Mouse (Mus musculus) E14TG2a.4 (cell line): ENCODE measurements at regions not wholly inside any gene's neighbourhood (a gene's known extent, or its start where the extent isn't known, plus 50 kb on each side); places are given as distances from the start of the nearest gene placed in this dataset.

Experiments used
- H3K27me3 ChIP-seq: 2 replicates; pipeline ENCODE4 v1.6.1; 2014; ENCODE audit warnings: low read length, control low read depth; ENCODE audit not compliant: insufficient read depth
- H3K36me3 ChIP-seq: 2 replicates; pipeline ENCODE4 v1.6.1; 2014; ENCODE audit warnings: low read length, control low read depth; ENCODE audit not compliant: insufficient read depth
- H3K4me1 ChIP-seq: replicated peaks from 2 replicates; pipeline ENCODE4 v1.6.1; 2014; ENCODE audit warnings: low read depth, low read length, control low read depth
- H3K4me3 ChIP-seq: replicated peaks from 2 replicates; pipeline ENCODE4 v1.5.1; 2014; ENCODE audit warnings: mild to moderate bottlenecking, low read length
- H3K9me3 ChIP-seq: 2 replicates; pipeline ENCODE4 v1.6.1; 2014; ENCODE audit warnings: low read length, control low read depth
- CTCF ChIP-seq: conservative IDR thresholded peaks from 2 replicates; pipeline ENCODE4 v1.5.1; 2014; ENCODE audit warnings: low read length
- NANOG ChIP-seq: IDR thresholded peaks from 2 replicates; pipeline ENCODE4 v1.6.1; 2014; ENCODE audit warnings: borderline replicate concordance, low read length, mixed read lengths
- POU5F1 ChIP-seq: IDR thresholded peaks from 2 replicates; pipeline ENCODE4 v1.6.1; 2014; ENCODE audit warnings: low read length, borderline replicate concordance

GRCm38 (mm10) chr6:101048431-101048830 lies 215.0 kb downstream of the Ppp4r2 start:
- peaks cover 5% of the 10 kb centered on the region; the same call in 1 of the 2 replicates for H3K9me3 ChIP-seq
- TF ChIP-seq CTCF (no peak), POU5F1 (no peak), NANOG (no peak)
- no peak overlapping the region for H3K4me3 ChIP-seq

GRCm38 (mm10) chr6:101048836-101049361 lies 215.5 kb downstream of the Ppp4r2 start:
- Histone ChIP-seq H3K36me3 (no peaks in the 10 kb centered on the region), H3K9me3 (peaks cover 5% of the 10 kb centered on the region; the same call in 1 of the 2 replicates), H3K27me3 (no peaks in the 10 kb centered on the region), H3K4me3 (no peak overlapping the region), H3K4me1 (no peaks in the 10 kb centered on the region)
- TF ChIP-seq POU5F1 = no peak
- no peak for TF ChIP-seq NANOG
- no peak for TF ChIP-seq CTCF

More at GRCm38 (mm10) chr6:101048431-101048830, 215.0 kb downstream of the Ppp4r2 start:
- H3K27me3 ChIP-seq = no peaks in the 10 kb centered on the region
- no peaks in the 10 kb centered on the region for H3K4me1 ChIP-seq
- H3K36me3 ChIP-seq = no peaks in the 10 kb centered on the region

- H3K27me3 ChIP-seq = 0 out of 2 replicates have a peak, but pooled peaks cover 2% of the 10 kb centered on the region
- H3K4me3 ChIP-seq = no peak overlapping the region
- H3K4me1 ChIP-seq = no peaks in the 10 kb centered on the region
- H3K36me3 ChIP-seq = no peaks in the 10 kb centered on the region
- no peaks in the 10 kb centered on the region for H3K9me3 ChIP-seq
- TF ChIP-seq NANOG (no peak), CTCF (no peak), POU5F1 (no peak)
Measured at GRCm38 (mm10) chr6:101054880-101055279, 221.5 kb downstream of the Ppp4r2 start.

GRCm38 (mm10) chr6:101056318-101056717 lies 222.9 kb downstream of the Ppp4r2 start:
- no peak for TF ChIP-seq NANOG
- no peak for TF ChIP-seq POU5F1
- TF ChIP-seq CTCF = no peak
- no peaks in the 10 kb centered on the region for H3K4me1 ChIP-seq
- no peak overlapping the region for H3K4me3 ChIP-seq
- 0 out of 2 replicates have a peak, but pooled peaks cover 2% of the 10 kb centered on the region for H3K27me3 ChIP-seq
- H3K36me3 ChIP-seq = no peaks in the 10 kb centered on the region
- no peaks in the 10 kb centered on the region for H3K9me3 ChIP-seq

- Histone ChIP-seq H3K4me1 (no peaks in the 10 kb centered on the region), H3K9me3 (no peaks in the 10 kb centered on the region), H3K4me3 (no peak overlapping the region), H3K36me3 (no peaks in the 10 kb centered on the region), H3K27me3 (0 out of 2 replicates have a peak, but pooled peaks cover 2% of the 10 kb centered on the region)
- TF ChIP-seq NANOG (no peak), CTCF (no peak), POU5F1 (no peak)
Measured at GRCm38 (mm10) chr6:101059058-101059457, 225.6 kb downstream of the Ppp4r2 start.

- Histone ChIP-seq H3K36me3 (no peaks in the 10 kb centered on the region), H3K4me1 (no peaks in the 10 kb centered on the region), H3K27me3 (0 out of 2 replicates have a peak, but pooled peaks cover 2% of the 10 kb centered on the region), H3K4me3 (no peak overlapping the region), H3K9me3 (no peaks in the 10 kb centered on the region)
- TF ChIP-seq NANOG = no peak
- no peak for TF ChIP-seq POU5F1
- TF ChIP-seq CTCF = no peak
Measured at GRCm38 (mm10) chr6:101062186-101062585, 228.8 kb downstream of the Ppp4r2 start.

- H3K36me3 ChIP-seq = no peaks in the 10 kb centered on the region
- no peaks in the 10 kb centered on the region for H3K4me1 ChIP-seq
- TF ChIP-seq CTCF (no peak), POU5F1 (no peak), NANOG (no peak)
Measured at GRCm38 (mm10) chr6:101075753-101076516, 242.5 kb downstream of the Ppp4r2 start.

GRCm38 (mm10) chr6:101078294-101078693 lies 244.9 kb downstream of the Ppp4r2 start:
- H3K36me3 ChIP-seq = no peaks in the 10 kb centered on the region
- TF ChIP-seq CTCF (no peak), NANOG (no peak), POU5F1 (no peak)
- no peak overlapping the region for H3K4me3 ChIP-seq
- no peaks in the 10 kb centered on the region for H3K4me1 ChIP-seq
- H3K27me3 ChIP-seq = no peaks in the 10 kb centered on the region
- H3K9me3 ChIP-seq = no peaks in the 10 kb centered on the region

More at GRCm38 (mm10) chr6:101075753-101076516, 242.5 kb downstream of the Ppp4r2 start:
- H3K4me3 ChIP-seq = no peak overlapping the region
- no peaks in the 10 kb centered on the region for H3K27me3 ChIP-seq
- H3K9me3 ChIP-seq = no peaks in the 10 kb centered on the region
